Mouse (Mus musculus) liver (tissue): ENCODE data around the gene 1500015O10Rik.

Experiments used
- DNase-seq: peaks from one replicate; pipeline ENCODE4 v3.0.0-alpha.2; 2020; ENCODE audit warnings: mixed read lengths

1500015O10Rik gene

GRCm38 (mm10) chr1:43776106-43776505 is 45.7 kb downstream of the 1500015O10Rik start:
- DNase-seq, result no peak

GRCm38 (mm10) chr1:43781195-43781594 is 50.8 kb downstream of the 1500015O10Rik start:
- DNase-seq, result no peak

- DNase-seq, result no peak
Measured at GRCm38 (mm10) chr1:43781672-43782071, 51.3 kb downstream of the 1500015O10Rik start.

DNA sequence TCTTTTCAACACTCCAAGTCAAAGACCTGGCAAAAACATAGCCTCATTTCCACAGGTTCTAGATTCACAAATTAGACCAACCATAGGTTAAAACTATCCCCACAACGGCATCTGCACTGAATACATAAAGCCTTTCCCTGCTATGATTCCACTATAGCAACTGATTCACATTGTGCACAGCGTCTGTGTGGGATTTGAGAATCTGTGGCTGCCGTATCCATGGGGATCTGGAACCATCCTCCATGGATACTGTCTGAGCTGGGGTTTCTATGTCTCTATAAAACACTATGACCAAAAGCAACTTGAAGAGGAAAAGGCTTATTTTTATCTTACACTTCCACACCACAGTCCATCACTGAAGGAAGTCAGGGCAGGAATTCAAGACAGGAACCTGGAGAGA is 52.3 kb downstream of the 1500015O10Rik start:
- no peak for DNase-seq

DNA sequence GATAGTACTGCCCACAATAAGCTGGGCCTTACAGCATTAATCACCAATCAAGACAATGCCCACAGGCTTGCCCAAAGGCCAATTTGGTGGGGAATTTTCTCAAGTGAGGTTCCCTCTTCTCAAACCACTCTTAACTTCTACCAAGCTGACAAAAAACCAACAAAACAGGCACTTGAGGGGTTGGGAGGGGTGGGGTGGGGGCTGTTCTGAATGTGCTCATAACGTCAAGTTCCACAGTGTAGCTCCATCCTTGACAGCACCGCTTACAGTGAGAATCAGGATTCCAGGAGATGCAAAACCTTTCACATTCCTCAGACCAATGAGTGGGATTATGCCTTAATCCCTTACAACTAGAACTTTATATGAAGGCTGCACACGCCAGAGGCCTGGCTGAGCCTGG is 52.8 kb downstream of the 1500015O10Rik start:
- no peak for DNase-seq

- no peak for DNase-seq
Measured at GRCm38 (mm10) chr1:43785316-43785715, 54.9 kb downstream of the 1500015O10Rik start.

- DNase-seq, result no peak
Measured at GRCm38 (mm10) chr1:43786711-43787110, 56.3 kb downstream of the 1500015O10Rik start.

DNA sequence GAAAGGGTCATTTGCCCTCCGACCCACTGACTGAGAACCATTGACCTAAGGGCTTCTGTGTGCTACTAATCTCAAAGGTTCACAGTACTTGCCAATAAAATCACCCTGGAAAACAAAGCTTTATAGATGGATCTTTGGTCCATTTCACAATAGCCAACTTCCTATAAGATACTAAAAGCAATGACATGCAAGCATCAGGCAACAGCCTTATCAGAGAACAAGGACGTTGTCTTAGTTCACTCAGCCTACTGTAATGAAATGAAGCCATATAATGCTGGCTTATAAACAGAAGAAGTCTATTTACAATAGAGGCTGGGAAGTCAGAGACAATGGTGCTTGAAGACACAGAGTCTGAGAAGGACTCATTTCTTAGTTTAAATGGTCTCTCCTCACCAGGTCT is 59.4 kb downstream of the 1500015O10Rik start:
- no peak for DNase-seq
